Mouse (Mus musculus) intestine, postnatal 0 days (tissue): ENCODE data around the gene Gm17087. TPM values are rescaled to one million over a fixed set of nuclear protein-coding genes. Genes with fewer than 3 reads are reported as not detected.

Experiments
- ATAC-seq: fragments of 200-750 bp; cut with Nextera tagmentation; 2 replicates; pipeline ENCODE4 v1.8.0; 2017; ENCODE audit warnings: mild to moderate bottlenecking, moderate TSS enrichment, moderate library complexity
- H3K27ac ChIP-seq: fragments of 300-500 bp; sonication (generic); 2 replicates; pipeline ENCODE4 v1.5.1; 2014; ENCODE audit warnings: mild to moderate bottlenecking, low read depth, low read length, moderate library complexity
- H3K27me3 ChIP-seq: fragments of 300-500 bp; sonication (generic); replicated peaks from 2 replicates; pipeline ENCODE4 v1.6.1; 2014; ENCODE audit warnings: low read length, mixed read lengths; ENCODE audit not compliant: control insufficient read depth, insufficient read depth
- H3K36me3 ChIP-seq: fragments of 300-500 bp; sonication (generic); 2 replicates; pipeline ENCODE4 v1.6.1; 2014; ENCODE audit warnings: mild to moderate bottlenecking, moderate library complexity; ENCODE audit not compliant: control insufficient read depth, insufficient read depth
- H3K4me1 ChIP-seq: fragments of 300-500 bp; sonication (generic); replicated peaks from 2 replicates; pipeline ENCODE4 v1.6.1; 2014; ENCODE audit warnings: antibody characterized with exemption, low read length, mixed read lengths; ENCODE audit not compliant: control insufficient read depth, insufficient read depth
- H3K4me2 ChIP-seq: fragments of 300-500 bp; sonication (generic); replicated peaks from 2 replicates; pipeline ENCODE4 v1.6.1; 2014; ENCODE audit warnings: low read depth, mild to moderate bottlenecking, moderate library complexity
- H3K4me3 ChIP-seq: fragments of 300-500 bp; sonication (generic); 2 replicates; pipeline ENCODE4 v1.5.1; 2014; ENCODE audit warnings: low read depth, low read length
- H3K9ac ChIP-seq: fragments of 300-500 bp; sonication (generic); 2 replicates; pipeline ENCODE4 v1.6.1; 2014; ENCODE audit warnings: mild to moderate bottlenecking, low read depth, low read length
- H3K9me3 ChIP-seq: fragments of 300-500 bp; sonication (generic); 2 replicates; pipeline ENCODE4 v1.6.1; 2016; ENCODE audit warnings: mixed run types; ENCODE audit not compliant: control insufficient read depth
- CTCF ChIP-seq: sonication (generic); IDR thresholded peaks from 2 replicates; pipeline ENCODE4 v1.5.1; 2016; ENCODE audit warnings: low read depth, mild to moderate bottlenecking, control low read depth, antibody characterized with exemption, moderate library complexity
- WGBS: fragments of 180-500 bp; shearing (Covaris S2); extraction: QIAGEN DNeasy Blood & Tissue Kit; methylation state at CpG from one replicate; pipeline ENCODE4 v1.1.7; 2014; 5-methylcytosine and 5-hydroxymethylcytosine counted together
- polyA plus RNA-seq: library from polyadenylated mRNA; unstranded; fragments of >200 nt; fragmentation: Nextera tagmentation; extraction: Ambion mirVana; gene quantifications from 2 replicates; pipeline ENCODE4 v1.2.1, GENCODE M21; 2015

Gene Gm17087
- polyA plus RNA-seq, 1 experiment from 2014 or later = not detected

- H3K4me1 ChIP-seq = no peaks in the 10 kb centered on the region
- H3K27ac ChIP-seq = no peak overlapping the region
- TF ChIP-seq CTCF = no peak
- H3K4me2 ChIP-seq = no peak overlapping the region
- H3K9ac ChIP-seq = no peak overlapping the region
- H3K4me3 ChIP-seq = no peak overlapping the region
- H3K27me3 ChIP-seq = no peaks in the 10 kb centered on the region
- H3K36me3 ChIP-seq = no peaks in the 10 kb centered on the region
- WGBS = 69% methylated on average over 8 of the region's 8 CpGs
- H3K9me3 ChIP-seq = no peaks in the 10 kb centered on the region
- no peak for ATAC-seq
These were observed 14.3 kb downstream of the Gm17087 start for GRCm38 (mm10) chr17:8552346-8553035.

- no peak overlapping the region for H3K4me2 ChIP-seq
- ATAC-seq = no peak
- H3K27me3 ChIP-seq = no peaks in the 10 kb centered on the region
- 63% methylated on average over 3 of the region's 3 CpGs for WGBS
- no peaks in the 10 kb centered on the region for H3K9me3 ChIP-seq
- TF ChIP-seq CTCF = no peak
- H3K9ac ChIP-seq = no peak overlapping the region
- no peak overlapping the region for H3K4me3 ChIP-seq
- H3K36me3 ChIP-seq = no peaks in the 10 kb centered on the region
- H3K27ac ChIP-seq = no peak overlapping the region
- H3K4me1 ChIP-seq = no peaks in the 10 kb centered on the region
These were observed 15.1 kb downstream of the Gm17087 start for GRCm38 (mm10) chr17:8551641-8552040.

GRCm38 (mm10) chr17:8548733-8549132, 18.0 kb downstream of the Gm17087 start:
- no peaks in the 10 kb centered on the region for H3K36me3 ChIP-seq
- H3K27ac ChIP-seq = no peak overlapping the region
- H3K9me3 ChIP-seq = no peaks in the 10 kb centered on the region
- no peak overlapping the region for H3K4me3 ChIP-seq
- ATAC-seq = no peak
- TF ChIP-seq CTCF = no peak
- no peak overlapping the region for H3K9ac ChIP-seq
- H3K27me3 ChIP-seq = no peaks in the 10 kb centered on the region
- no peaks in the 10 kb centered on the region for H3K4me1 ChIP-seq
- WGBS = 79% methylated on average over 4 of the region's 4 CpGs
- no peak overlapping the region for H3K4me2 ChIP-seq

GRCm38 (mm10) chr17:8546366-8546765, 20.4 kb downstream of the Gm17087 start:
- H3K9me3 ChIP-seq = no peaks in the 10 kb centered on the region
- no peaks in the 10 kb centered on the region for H3K4me1 ChIP-seq
- no peak overlapping the region for H3K27ac ChIP-seq
- no peaks in the 10 kb centered on the region for H3K27me3 ChIP-seq
- no peak for ATAC-seq
- no peak overlapping the region for H3K9ac ChIP-seq
- 77% methylated on average over 9 of the region's 9 CpGs for WGBS
- H3K36me3 ChIP-seq = no peaks in the 10 kb centered on the region
- no peak overlapping the region for H3K4me3 ChIP-seq
- no peak for TF ChIP-seq CTCF
- H3K4me2 ChIP-seq = no peak overlapping the region

GRCm38 (mm10) chr17:8541974-8542538, 24.7 kb downstream of the Gm17087 start:
- no peak for ATAC-seq
- 87% methylated on average over 14 of the region's 14 CpGs for WGBS

GRCm38 (mm10) chr17:8538102-8538501, 28.6 kb downstream of the Gm17087 start:
- Histone ChIP-seq H3K36me3 (no peaks in the 10 kb centered on the region), H3K4me1 (no peaks in the 10 kb centered on the region), H3K27ac (no peak overlapping the region), H3K27me3 (no peaks in the 10 kb centered on the region), H3K4me3 (no peak overlapping the region), H3K4me2 (no peak overlapping the region), H3K9me3 (no peaks in the 10 kb centered on the region), H3K9ac (no peak overlapping the region)
- ATAC-seq = no peak
- TF ChIP-seq CTCF = peak; percentile 57
- WGBS = 65% methylated on average over 3 of the region's 3 CpGs

More at GRCm38 (mm10) chr17:8541974-8542538, 24.7 kb downstream of the Gm17087 start:
- no peak overlapping the region for H3K4me2 ChIP-seq
- H3K27me3 ChIP-seq = no peaks in the 10 kb centered on the region
- no peaks in the 10 kb centered on the region for H3K4me1 ChIP-seq
- H3K4me3 ChIP-seq = no peak overlapping the region
- no peak overlapping the region for H3K27ac ChIP-seq
- H3K36me3 ChIP-seq = no peaks in the 10 kb centered on the region
- H3K9ac ChIP-seq = no peak overlapping the region
- no peaks in the 10 kb centered on the region for H3K9me3 ChIP-seq
- no peak for TF ChIP-seq CTCF
